Mouse (Mus musculus) erythroblast, adult 5-6 weeks (primary cell): Measurements from ENCODE around the gene Zzz3. TPM values are rescaled to one million over a fixed set of nuclear protein-coding genes. Genes with fewer than 3 reads are reported as not detected.

Source experiments
- ATAC-seq: replicated peaks from 2 replicates; pipeline ENCODE4 v1.8.0; 2016; ENCODE audit warnings: moderate number of reproducible peaks, mild to moderate bottlenecking, moderate TSS enrichment, inconsistent platforms; ENCODE audit not compliant: poor library complexity, low FRiP score, severe bottlenecking
- total RNA-seq, 2 experiments: library from RNA; stranded (forward) in 1 of 2; stranded (reverse) in 1 of 2; fragments of 150-400 nt in 1 of 2; fragments of 200-764, 138-1000 nt in 1 of 2; gene quantifications; 2 replicates each; pipeline versions ENCODE4 v1.2.3 to v1.2.4; 2015 to 2017; ENCODE audit warnings: low replicate concordance in 2 of 2

The Zzz3 gene
- total RNA-seq, 2 experiments from 2014 or later: 12.1 to 15.5 TPM

DNA sequence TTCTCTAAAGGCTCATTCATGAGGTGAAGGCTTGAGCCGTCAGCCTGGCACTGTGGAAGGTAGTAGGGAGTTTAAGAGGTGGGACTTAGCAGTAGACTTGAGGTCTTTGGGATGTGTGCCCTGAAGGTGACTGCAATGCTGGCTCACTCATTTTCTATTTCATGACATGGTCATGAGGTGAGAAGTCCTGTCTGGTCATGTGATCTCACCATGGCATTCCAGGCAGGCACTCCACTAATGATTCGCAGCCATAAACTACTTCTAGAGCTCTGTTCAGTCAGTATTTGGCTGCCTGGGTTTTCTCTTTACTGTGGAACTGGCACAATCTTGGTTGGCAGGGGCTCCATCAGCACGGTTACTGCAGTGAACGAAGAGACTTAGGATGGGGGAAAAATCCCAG is 93.7 kb downstream of the Zzz3 start:
- no peak for ATAC-seq

GRCm38 (mm10) chr3:152490423-152490822 is 95.2 kb downstream of the Zzz3 start:
- no peak for ATAC-seq

DNA sequence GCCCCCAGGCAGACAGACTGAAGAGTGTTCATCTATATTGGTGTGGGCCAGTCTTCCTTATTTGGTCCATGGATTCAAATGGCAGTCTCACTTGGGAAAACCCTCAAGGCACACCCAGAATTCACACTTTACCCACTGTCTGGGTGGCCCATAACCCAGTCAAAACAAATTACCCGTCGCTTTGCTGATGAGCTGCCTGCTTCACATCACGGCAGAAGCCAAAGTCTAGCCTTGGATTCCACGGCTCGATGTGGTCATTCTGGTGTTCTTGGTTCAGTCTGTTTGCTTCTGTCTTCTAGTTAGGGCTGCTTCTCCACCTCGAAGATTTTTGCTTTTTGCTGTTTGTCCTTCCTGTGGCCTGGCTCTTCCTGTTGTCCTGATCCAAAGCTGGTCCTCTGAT is 97.0 kb downstream of the Zzz3 start:
- no peak for ATAC-seq

- ATAC-seq: no peak
Observed at GRCm38 (mm10) chr3:152493813-152494212, 98.5 kb downstream of the Zzz3 start.

GRCm38 (mm10) chr3:152494667-152495360 is 99.5 kb downstream of the Zzz3 start:
- no peak for ATAC-seq

GRCm38 (mm10) chr3:152495415-152495898 is 100.2 kb downstream of the Zzz3 start:
- ATAC-seq: no peak

DNA sequence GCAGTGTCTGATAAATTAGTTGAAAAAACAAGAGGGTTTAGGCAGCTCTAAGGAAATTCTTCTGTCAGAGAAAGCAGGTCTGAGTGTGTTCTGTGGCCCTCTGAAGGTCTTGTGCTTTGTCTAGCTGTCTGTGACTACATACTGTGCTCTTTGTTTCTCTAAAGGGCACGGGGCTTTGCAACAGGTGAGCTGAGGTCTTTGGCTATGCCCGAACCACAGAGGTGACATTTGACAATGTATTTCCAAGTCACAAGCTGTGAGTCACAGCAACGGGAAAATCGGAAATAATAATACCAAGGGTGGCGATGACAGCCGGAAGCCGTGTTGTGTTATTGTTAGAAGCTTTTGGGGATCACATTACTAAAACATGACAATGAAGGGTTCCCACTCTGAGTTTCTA is 101.8 kb downstream of the Zzz3 start:
- ATAC-seq: no peak

- no peak for ATAC-seq
Observed at GRCm38 (mm10) chr3:152497842-152498241, 102.6 kb downstream of the Zzz3 start.

DNA sequence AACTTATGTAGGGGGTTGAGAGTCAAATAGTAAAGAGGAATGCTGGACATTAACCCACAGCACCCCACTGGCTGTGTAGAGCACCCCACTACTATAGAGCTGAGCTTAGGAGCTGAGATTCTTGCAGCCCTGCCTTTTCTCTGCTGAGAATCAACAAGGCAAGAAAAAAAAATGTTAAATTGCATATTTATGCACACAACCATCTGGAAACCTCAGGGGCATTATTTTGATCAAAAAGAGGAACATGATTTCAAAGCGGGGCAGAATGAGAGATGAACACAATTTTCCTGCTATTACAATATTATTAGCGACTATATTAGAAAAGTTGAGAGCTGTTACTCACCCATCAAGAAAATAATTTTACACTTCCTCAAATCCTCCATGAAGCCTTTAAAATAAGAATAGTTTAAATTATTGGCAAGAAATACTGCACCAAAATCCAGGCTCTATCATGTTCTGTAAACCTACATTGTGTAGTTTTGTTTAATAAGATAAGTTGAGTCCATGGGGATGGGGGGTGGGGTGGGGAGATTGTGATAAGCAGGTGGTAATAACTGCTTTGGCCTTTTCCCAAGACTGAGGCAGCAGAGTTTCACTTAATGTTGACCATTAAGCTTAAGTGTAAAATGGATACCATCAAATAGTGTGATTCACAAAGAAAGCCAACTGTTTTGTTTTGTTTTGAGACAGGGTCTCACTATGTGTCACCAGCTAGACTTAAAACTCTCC is 103.9 kb downstream of the Zzz3 start:
- ATAC-seq: no peak

- ATAC-seq: no peak
Observed at GRCm38 (mm10) chr3:152507900-152508299, 112.6 kb downstream of the Zzz3 start.

DNA sequence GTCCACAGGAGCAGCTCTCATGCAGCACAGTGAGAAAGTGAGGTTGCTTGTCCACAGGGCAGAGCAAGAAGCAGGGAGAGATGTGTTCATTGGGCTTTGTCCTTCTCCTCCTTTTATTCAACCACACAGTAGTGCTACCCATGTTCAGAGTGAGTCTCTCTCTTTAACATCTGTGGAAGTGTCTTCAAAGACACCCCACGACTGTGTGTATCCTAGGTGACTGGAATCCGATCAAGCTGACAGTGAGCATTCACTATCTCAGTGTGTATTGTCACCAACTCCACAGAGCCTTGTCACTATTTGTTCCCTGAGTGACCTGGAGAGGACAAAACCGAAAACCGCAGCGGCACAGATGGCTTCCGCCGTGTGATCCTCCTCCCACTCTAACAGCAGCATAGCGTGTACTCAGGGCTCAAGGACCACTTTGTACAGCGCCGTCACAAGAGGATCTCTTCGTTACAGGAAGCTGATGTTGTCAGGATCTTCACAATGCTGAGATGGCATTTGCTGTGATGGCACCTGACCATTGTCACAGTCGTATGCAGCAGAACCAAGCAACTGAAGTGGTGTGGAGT is 113.2 kb downstream of the Zzz3 start:
- ATAC-seq: no peak

DNA sequence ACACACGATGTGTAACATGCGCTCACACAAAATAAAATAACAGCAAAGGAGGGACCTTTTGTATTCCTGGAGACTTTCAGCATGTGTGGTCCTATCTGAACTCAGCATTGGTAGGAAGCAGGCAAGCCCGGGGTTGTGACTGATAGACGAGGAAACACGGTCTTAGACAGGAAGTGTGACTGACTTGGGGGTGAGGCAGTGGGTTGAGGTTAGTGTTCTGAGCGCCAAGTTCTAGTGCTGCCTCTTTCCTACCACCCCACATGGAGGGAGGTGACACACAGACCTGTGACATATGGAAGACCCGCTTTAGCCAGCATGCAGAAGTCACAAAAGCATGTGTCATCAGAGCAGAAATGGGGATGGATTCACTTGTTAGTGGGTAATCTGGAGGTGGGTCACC is 114.0 kb downstream of the Zzz3 start:
- ATAC-seq: no peak

Other genes with a start within 250 kb of the Zzz3 start
- gene Gipc2, start 229.2 kb upstream of the Zzz3 start, total RNA-seq (2015; ENCODE audit: low replicate concordance): not detected in 2 replicates
- gene Gipc2, start 229.2 kb upstream of the Zzz3 start, total RNA-seq (2017; ENCODE audit: low replicate concordance): 2.4 and 4.7 TPM in 2 replicates
- gene Dnajb4, start 185.2 kb upstream of the Zzz3 start, total RNA-seq (2015; ENCODE audit: low replicate concordance): 166 and 217 TPM in 2 replicates
- 316 and 353 TPM in 2 replicates for gene Dnajb4, start 185.2 kb upstream of the Zzz3 start, total RNA-seq (2017; ENCODE audit: low replicate concordance)
- 48.9 and 97.6 TPM in 2 replicates for gene Fubp1, start 185.1 kb upstream of the Zzz3 start, total RNA-seq (2015; ENCODE audit: low replicate concordance)
- gene Fubp1, start 185.1 kb upstream of the Zzz3 start, total RNA-seq (2017; ENCODE audit: low replicate concordance): 108 and 142 TPM in 2 replicates
- not detected in 2 replicates for gene Nexn, start 129.1 kb upstream of the Zzz3 start, total RNA-seq (2015; ENCODE audit: low replicate concordance)
- not detected in 2 replicates for gene Nexn, start 129.1 kb upstream of the Zzz3 start, total RNA-seq (2017; ENCODE audit: low replicate concordance)
- gene Miga1, start 55.1 kb upstream of the Zzz3 start, total RNA-seq (2015; ENCODE audit: low replicate concordance): 3.3 and 5.0 TPM in 2 replicates
- gene Miga1, start 55.1 kb upstream of the Zzz3 start, total RNA-seq (2017; ENCODE audit: low replicate concordance): 2.1 and 6.3 TPM in 2 replicates
- gene Usp33, start 49.0 kb upstream of the Zzz3 start, total RNA-seq (2015; ENCODE audit: low replicate concordance): 55.0 and 59.6 TPM in 2 replicates
- 145 and 182 TPM in 2 replicates for gene Usp33, start 49.0 kb upstream of the Zzz3 start, total RNA-seq (2017; ENCODE audit: low replicate concordance)